In genomic region chr10:35057282-35057681, GRCm38 (mm10) we compare ENCODE assay signal across 15 mouse cellular contexts.
"Had no signal": no experiment of that assay in that cellular context is flagged by ENCODE, and none has a peak within 500 bp of the region (broad histone marks: within the 10 kb centered on the region; RNA-seq: fewer than 3 reads in every experiment).

No protein-coding gene starts in this region.

- H3K4me3 ChIP-seq: left cerebral cortex, adult 2 months; midbrain, embryonic 10.5 days; midbrain, embryonic 15.5 days; neural tube, embryonic 12.5 days; stomach, embryonic 15.5 days had no signal

- H3K27ac ChIP-seq: left cerebral cortex, adult 2 months; liver, embryonic 14.5 days; midbrain, embryonic 10.5 days; midbrain, embryonic 15.5 days; neural tube, embryonic 12.5 days; stomach, embryonic 15.5 days had no signal

- H3K4me2 ChIP-seq: midbrain, embryonic 15.5 days; neural tube, embryonic 12.5 days; stomach, embryonic 15.5 days had no signal

- H3K27me3 ChIP-seq: midbrain, embryonic 15.5 days; neural tube, embryonic 12.5 days; stomach, embryonic 15.5 days had no signal

- DNase-seq: kidney, adult 8-10 months; kidney, postnatal 25 days; lung, adult 18-20 months; lung, postnatal 4 days; retina, postnatal 1 day; right cerebral cortex, postnatal 4 days; thymus, adult 2 months; thymus, postnatal 25 days had no signal

- ATAC-seq: lung, postnatal 0 days; midbrain, embryonic 15.5 days had no signal

- H3K9ac ChIP-seq: liver, embryonic 14.5 days; midbrain, embryonic 15.5 days; neural tube, embryonic 12.5 days; stomach, embryonic 15.5 days had no signal

- H3K4me1 ChIP-seq: midbrain, embryonic 10.5 days; midbrain, embryonic 15.5 days; neural tube, embryonic 12.5 days; stomach, embryonic 15.5 days had no signal

- H3K36me3 ChIP-seq: midbrain, embryonic 10.5 days; midbrain, embryonic 15.5 days; neural tube, embryonic 12.5 days; stomach, embryonic 15.5 days had no signal

- H3K9me3 ChIP-seq: midbrain, embryonic 10.5 days; midbrain, embryonic 15.5 days; neural tube, embryonic 12.5 days; stomach, embryonic 15.5 days had no signal
